Mouse (Mus musculus): ENCODE measurements around the gene Ptbp1. TPM values are rescaled to one million over a fixed set of nuclear protein-coding genes. Genes with fewer than 3 reads are reported as not detected.
A peak's percentile ranks its signal among the peaks of the same experiment; 100 is the strongest.

Gene Ptbp1
- polyA plus RNA-seq, 2 experiments = 84.5 to 126 TPM

GRCm38 (mm10) chr10:79861230-79862048, 7.2 kb downstream of the Ptbp1 start:
- Histone ChIP-seq H3K4me2 (ENCODE audit: low read depth) (no peak overlapping the region), H3K27me3 (ENCODE audit: control insufficient read depth, insufficient read depth, low read length) (no peaks in the 10 kb centered on the region), H3K9ac (replicated peaks) (no peak overlapping the region), H3K36me3 (replicated peaks; ENCODE audit: control insufficient read depth, insufficient read depth, low read depth) (peaks cover 74% of the 10 kb centered on the region), H3K4me3 (ENCODE audit: insufficient read depth in 1 of 2, low read depth in 2 of 2, low read length in 2 of 2) (no peak overlapping the region), H3K4me1 (replicated peaks; ENCODE audit: control insufficient read depth in 2 of 2, insufficient read depth in 2 of 2, low read length in 1 of 2) (peaks cover 4 to 18% of the 10 kb centered on the region in 2 experiments; a peak in 3 of 4 replicates), H3K9me3 (ENCODE audit: control insufficient read depth, low read length) (no peaks in the 10 kb centered on the region), H3K27ac (no peak overlapping the region)
- ATAC-seq (ENCODE audit: insufficient read depth) (no peak), DNase-seq (ENCODE audit: low read depth in 3 of 3, low spot score in 3 of 3) (no peak)
- TF ChIP-seq EP300 (IDR thresholded peaks at IDR 0.05; ENCODE audit: low read depth) = no peak
- TF ChIP-seq CTCF (IDR thresholded peaks at IDR 0.05; ENCODE audit: low read depth) = no peak
- WGBS (ENCODE audit: insufficient replicate concordance) = 87% methylated on average over 25 of the region's 25 CpGs

GRCm38 (mm10) chr10:79862049-79862788, 8.0 kb downstream of the Ptbp1 start:
- TF ChIP-seq EP300 (IDR thresholded peaks at IDR 0.05; ENCODE audit: low read depth) = no peak
- no peak for TF ChIP-seq CTCF (IDR thresholded peaks at IDR 0.05; ENCODE audit: low read depth)
- no peak for ATAC-seq (ENCODE audit: insufficient read depth)
- H3K4me2 ChIP-seq (ENCODE audit: low read depth) = no peak overlapping the region
- H3K27me3 ChIP-seq (ENCODE audit: control insufficient read depth, insufficient read depth, low read length) = no peaks in the 10 kb centered on the region
- peaks cover 1 to 10% of the 10 kb centered on the region in 2 experiments; a peak in 3 of 4 replicates for H3K4me1 ChIP-seq (replicated peaks; ENCODE audit: control insufficient read depth in 2 of 2, insufficient read depth in 2 of 2, low read length in 1 of 2)
- no peak overlapping the region for H3K9ac ChIP-seq (replicated peaks)
- 88% methylated on average over 23 of the region's 23 CpGs for WGBS (ENCODE audit: insufficient replicate concordance)
- no peaks in the 10 kb centered on the region for H3K9me3 ChIP-seq (ENCODE audit: control insufficient read depth, low read length)
- H3K36me3 ChIP-seq (replicated peaks; ENCODE audit: control insufficient read depth, insufficient read depth, low read depth) = peaks cover 66% of the 10 kb centered on the region
- H3K4me3 ChIP-seq (ENCODE audit: insufficient read depth in 1 of 2, low read depth in 2 of 2, low read length in 2 of 2) = no peak overlapping the region
- H3K27ac ChIP-seq = no peak overlapping the region
- no peak for DNase-seq (ENCODE audit: low read depth in 3 of 3, low spot score in 3 of 3)

GRCm38 (mm10) chr10:79862925-79863324, 8.7 kb downstream of the Ptbp1 start:
- TF ChIP-seq EP300 (IDR thresholded peaks at IDR 0.05; ENCODE audit: low read depth) (no peak), CTCF (IDR thresholded peaks at IDR 0.05; ENCODE audit: low read depth) (no peak)
- no peak overlapping the region for H3K4me3 ChIP-seq (ENCODE audit: insufficient read depth in 1 of 2, low read depth in 2 of 2, low read length in 2 of 2)
- H3K27ac ChIP-seq = no peak overlapping the region
- 77% methylated on average over 10 of the region's 10 CpGs for WGBS (ENCODE audit: insufficient replicate concordance)
- H3K4me1 ChIP-seq (replicated peaks; ENCODE audit: control insufficient read depth in 2 of 2, insufficient read depth in 2 of 2, low read length in 1 of 2) = peaks cover 0 to 3% of the 10 kb centered on the region in 2 experiments; a peak in 1 of 4 replicates
- no peak overlapping the region for H3K4me2 ChIP-seq (ENCODE audit: low read depth)
- H3K9me3 ChIP-seq (ENCODE audit: control insufficient read depth, low read length) = no peaks in the 10 kb centered on the region
- no peak overlapping the region for H3K9ac ChIP-seq (replicated peaks)
- DNase-seq (ENCODE audit: low read depth in 3 of 3, low spot score in 3 of 3) = no peak
- H3K27me3 ChIP-seq (ENCODE audit: control insufficient read depth, insufficient read depth, low read length) = no peaks in the 10 kb centered on the region
- ATAC-seq (ENCODE audit: insufficient read depth) = no peak
- H3K36me3 ChIP-seq (replicated peaks; ENCODE audit: control insufficient read depth, insufficient read depth, low read depth) = peaks cover 61% of the 10 kb centered on the region

GRCm38 (mm10) chr10:79864351-79865188, 10.3 kb downstream of the Ptbp1 start:
- peaks cover 45% of the 10 kb centered on the region for H3K36me3 ChIP-seq (replicated peaks; ENCODE audit: control insufficient read depth, insufficient read depth, low read depth)
- ATAC-seq (ENCODE audit: insufficient read depth) (peak; percentile 12), DNase-seq (ENCODE audit: low read depth in 3 of 3, low spot score in 3 of 3) (no peak)
- no peaks in the 10 kb centered on the region for H3K9me3 ChIP-seq (ENCODE audit: control insufficient read depth, low read length)
- WGBS (ENCODE audit: insufficient replicate concordance) = 48% methylated on average over 10 of the region's 10 CpGs
- H3K4me1 ChIP-seq (replicated peaks; ENCODE audit: control insufficient read depth in 2 of 2, insufficient read depth in 2 of 2, low read length in 1 of 2) = no peaks in the 10 kb centered on the region
- no peaks in the 10 kb centered on the region for H3K27me3 ChIP-seq (ENCODE audit: control insufficient read depth, insufficient read depth, low read length)
- H3K9ac ChIP-seq (replicated peaks) = no peak overlapping the region
- no peak overlapping the region for H3K27ac ChIP-seq
- H3K4me3 ChIP-seq (ENCODE audit: insufficient read depth in 1 of 2, low read depth in 2 of 2, low read length in 2 of 2) = no peak overlapping the region
- H3K4me2 ChIP-seq (ENCODE audit: low read depth) = no peak overlapping the region
- TF ChIP-seq EP300 (IDR thresholded peaks at IDR 0.05; ENCODE audit: low read depth) (no peak), CTCF (IDR thresholded peaks at IDR 0.05; ENCODE audit: low read depth) (no peak)

Measured in liver, embryonic 14.5 days (tissue).